Mouse (Mus musculus): ENCODE results near the gene Defa34.
"Not testable (repeated sequence)": the region's sequence is repeated elsewhere in the genome, so short reads cannot be mapped to it uniquely, and the experiment has no call there.

Defa34 gene

DNA sequence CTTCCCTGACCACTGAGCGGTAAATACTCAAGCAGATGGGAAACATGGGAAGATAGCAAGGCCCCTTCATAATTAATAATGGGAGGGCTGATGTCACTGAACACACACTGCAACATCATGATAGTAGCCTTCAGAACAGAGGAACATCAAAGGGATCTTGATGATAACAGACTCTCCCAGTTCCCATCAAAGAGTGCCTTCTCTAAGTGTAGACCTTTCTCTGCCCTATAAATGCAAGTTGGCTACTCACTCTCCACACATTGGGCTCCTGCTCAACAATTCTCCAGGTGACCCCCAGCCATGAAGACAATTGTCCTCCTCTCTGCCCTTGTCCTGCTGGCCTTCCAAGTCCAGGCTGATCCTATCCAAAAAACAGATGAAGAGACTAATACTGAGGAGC is at the start of gene Defa34:
Gene Defa34, plus strand, starts transcription at position 301 of the 400 bp plus-strand sequence.
- DNase-seq (ENCODE audit: extremely low read depth, low read depth), result not testable (repeated sequence)

GRCm38 (mm10) chr8:21617883-21618282 is 47.7 kb upstream of the Defa34 start, which contains the start of gene Defa26:
Defa26 (plus strand) TSS chr8:21618183.
- not testable (repeated sequence) for DNase-seq (ENCODE audit: extremely low read depth, low read depth)

DNA sequence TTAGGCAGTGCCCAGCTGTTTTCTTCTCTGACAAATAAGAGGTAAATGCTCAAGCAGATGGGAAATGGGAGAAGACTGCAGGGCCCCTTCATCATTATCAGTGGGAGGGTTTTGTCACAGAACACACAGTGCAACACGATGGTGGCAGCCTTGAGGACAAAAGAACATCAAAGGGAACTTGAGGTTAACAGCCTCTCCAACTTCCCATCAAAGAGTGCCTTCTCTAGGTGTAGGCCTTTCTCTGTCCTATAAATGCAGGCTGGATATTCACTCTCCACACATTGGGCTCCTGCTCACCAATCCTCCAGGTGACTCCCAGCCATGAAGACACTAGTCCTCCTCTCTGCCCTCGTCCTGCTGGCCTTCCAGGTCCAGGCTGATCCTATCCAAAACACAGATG is 10.1 kb upstream of the Defa34 start, which contains the start of gene Defa17:
Gene Defa17, plus strand, starts transcription at position 301 of the 400 bp plus-strand sequence.
- DNase-seq (ENCODE audit: extremely low read depth, low read depth), result not testable (repeated sequence)

GRCm38 (mm10) chr8:21703545-21703944 is 37.9 kb downstream of the Defa34 start, which contains the start of gene AY761184:
AY761184 (minus strand) TSS chr8:21703645.
- DNase-seq (ENCODE audit: extremely low read depth, low read depth), result not testable (repeated sequence)
